Mouse (Mus musculus) macrophage (primary cell): Measurements from ENCODE around the gene Fam57a. TPM values are rescaled to one million over a fixed set of nuclear protein-coding genes. Genes with fewer than 3 reads are reported as not detected.

Source experiments
- polyA plus RNA-seq: library from polyadenylated mRNA; stranded (reverse); fragments of 250-400 nt; gene quantifications from 3 replicates; pipeline ENCODE4 v1.2.4, GENCODE M21; 2018; ENCODE audit warnings: inconsistent platforms

Fam57a gene
- polyA plus RNA-seq, 1 experiment from 2014 or later = 2.5 TPM

Other genes starting within 250 kb of the Fam57a start
- gene Rph3al, start 241.2 kb upstream of the Fam57a start, polyA plus RNA-seq = not detected in 3 replicates
- not detected in 3 replicates for gene 1700016K19Rik, start 179.8 kb upstream of the Fam57a start, polyA plus RNA-seq
- gene Rflnb, start 151.9 kb upstream of the Fam57a start, polyA plus RNA-seq = 0.15 to 0.23 TPM in 2 of 3 replicates, not detected in the other
- 40.3 to 55.9 TPM (median 45.5 TPM) in 3 replicates for gene Vps53, start within 50 bp of the Fam57a start, polyA plus RNA-seq
- not detected in 3 replicates for gene Dbil5, start 37.9 kb downstream of the Fam57a start, polyA plus RNA-seq
- gene Gemin4, start 38.0 kb downstream of the Fam57a start, polyA plus RNA-seq = 3.1 to 12.0 TPM (median 3.1 TPM) in 3 replicates
- gene Mrm3, start 64.0 kb downstream of the Fam57a start, polyA plus RNA-seq = 3.0 to 9.3 TPM (median 4.1 TPM) in 3 replicates
- gene Glod4, start 64.1 kb downstream of the Fam57a start, polyA plus RNA-seq = 50.3 to 72.9 TPM (median 66.8 TPM) in 3 replicates
- 0.32 to 1.3 TPM (median 0.37 TPM) in 3 replicates for gene Nxn, start 219.5 kb downstream of the Fam57a start, polyA plus RNA-seq
- gene Timm22, start 227.3 kb downstream of the Fam57a start, polyA plus RNA-seq = 19.2 to 30.1 TPM (median 23.7 TPM) in 3 replicates